Mouse (Mus musculus): ENCODE measurements around the gene Pogz. TPM values are rescaled to one million over a fixed set of nuclear protein-coding genes. Genes with fewer than 3 reads are reported as not detected.
A peak's percentile ranks its signal among the peaks of the same experiment; 100 is the strongest.
"Not testable (repeated sequence)": the region's sequence is repeated elsewhere in the genome, so short reads cannot be mapped to it uniquely, and the experiment has no call there.

The Pogz gene
- total and polyA plus RNA-seq, 3 experiments, result 19.6 to 147 (median 113) TPM

- no peaks in the 10 kb centered on the region for H3K27me3 ChIP-seq (ENCODE audit: insufficient read depth, low read length)
- ATAC-seq (ENCODE audit: extremely low read depth, insufficient number of reproducible peaks, low FRiP score, poor library complexity, severe bottlenecking), result no peak
- H3K9me3 ChIP-seq (replicated peaks), result no peaks in the 10 kb centered on the region
- DNase-seq (ENCODE audit: low spot score), result no peak
- peaks cover 77% of the 10 kb centered on the region for H3K4me1 ChIP-seq (ENCODE audit: insufficient read depth, low read depth, low read length)
- no peaks in the 10 kb centered on the region for H3K36me3 ChIP-seq (replicated peaks)
- no peak overlapping the region for H3K4me3 ChIP-seq (ENCODE audit: low read depth, low read length)
- no peak for TF ChIP-seq POLR2AphosphoS5 (IDR thresholded peaks at IDR 0.05; ENCODE audit: insufficient replicate concordance, low read depth, low read length)
- TF ChIP-seq GATA1 (IDR thresholded peaks at IDR 0.05; ENCODE audit: borderline replicate concordance, low read length), result no peak
- no peak for TF ChIP-seq GATA2 (IDR thresholded peaks at IDR 0.05; ENCODE audit: borderline replicate concordance, low read depth, low read length)
Observed at GRCm38 (mm10) chr3:94921104-94921503, 83.7 kb downstream of the Pogz start.

- Histone ChIP-seq H3K27me3 (ENCODE audit: insufficient read depth, low read length) (no peaks in the 10 kb centered on the region), H3K36me3 (replicated peaks) (no peaks in the 10 kb centered on the region), H3K4me3 (ENCODE audit: low read depth, low read length) (no peak overlapping the region), H3K4me1 (ENCODE audit: insufficient read depth, low read depth, low read length) (peaks cover 80% of the 10 kb centered on the region), H3K9me3 (replicated peaks) (no peaks in the 10 kb centered on the region)
- ATAC-seq (ENCODE audit: extremely low read depth, insufficient number of reproducible peaks, low FRiP score, poor library complexity, severe bottlenecking), result no peak
- no peak for DNase-seq (ENCODE audit: low spot score)
- no peak for TF ChIP-seq GATA2 (IDR thresholded peaks at IDR 0.05; ENCODE audit: borderline replicate concordance, low read depth, low read length)
Observed at GRCm38 (mm10) chr3:94922333-94922732, 85.0 kb downstream of the Pogz start.

- DNase-seq (ENCODE audit: low spot score) (no peak), ATAC-seq (ENCODE audit: extremely low read depth, insufficient number of reproducible peaks, low FRiP score, poor library complexity, severe bottlenecking) (no peak)
- Histone ChIP-seq H3K27me3 (ENCODE audit: insufficient read depth, low read length) (no peaks in the 10 kb centered on the region), H3K4me3 (ENCODE audit: low read depth, low read length) (no peak overlapping the region; the same call in 1 of the 2 replicates), H3K36me3 (replicated peaks) (no peaks in the 10 kb centered on the region), H3K4me1 (ENCODE audit: insufficient read depth, low read depth, low read length) (peaks cover 68% of the 10 kb centered on the region), H3K9me3 (replicated peaks) (no peaks in the 10 kb centered on the region)
- peak; percentile 67; the same call in 1 of the 2 replicates for TF ChIP-seq GATA2 (IDR thresholded peaks at IDR 0.05; ENCODE audit: borderline replicate concordance, low read depth, low read length)
- TF ChIP-seq TAL1 (conservative IDR thresholded peaks at IDR 0.05; ENCODE audit: low read depth, low read length), result no peak
Observed at GRCm38 (mm10) chr3:94924688-94925087, 87.3 kb downstream of the Pogz start.

- peaks cover 67% of the 10 kb centered on the region for H3K4me1 ChIP-seq (ENCODE audit: insufficient read depth, low read depth, low read length)
- H3K9me3 ChIP-seq (replicated peaks); H3K4me3 ChIP-seq (ENCODE audit: low read depth, low read length); DNase-seq (ENCODE audit: low spot score); H3K27me3 ChIP-seq (ENCODE audit: insufficient read depth, low read length); H3K36me3 ChIP-seq (replicated peaks): not testable (repeated sequence)
- peak; percentile 92 for ATAC-seq (ENCODE audit: extremely low read depth, insufficient number of reproducible peaks, low FRiP score, poor library complexity, severe bottlenecking)
- peak; percentile 68 for TF ChIP-seq TAL1 (conservative IDR thresholded peaks at IDR 0.05; ENCODE audit: low read depth, low read length)
Observed at GRCm38 (mm10) chr3:94926301-94926736, 89.0 kb downstream of the Pogz start.

GRCm38 (mm10) chr3:94928979-94929378 lies 91.6 kb downstream of the Pogz start:
- H3K9me3 ChIP-seq (replicated peaks); H3K27me3 ChIP-seq (ENCODE audit: insufficient read depth, low read length); H3K36me3 ChIP-seq (replicated peaks); DNase-seq (ENCODE audit: low spot score); H3K4me3 ChIP-seq (ENCODE audit: low read depth, low read length); ATAC-seq (ENCODE audit: extremely low read depth, insufficient number of reproducible peaks, low FRiP score, poor library complexity, severe bottlenecking): not testable (repeated sequence)
- H3K4me1 ChIP-seq (ENCODE audit: insufficient read depth, low read depth, low read length), result peaks cover 73% of the 10 kb centered on the region

- not testable (repeated sequence) for H3K4me3 ChIP-seq (ENCODE audit: low read depth, low read length); H3K36me3 ChIP-seq (replicated peaks); H3K9me3 ChIP-seq (replicated peaks); ATAC-seq (ENCODE audit: extremely low read depth, insufficient number of reproducible peaks, low FRiP score, poor library complexity, severe bottlenecking); DNase-seq (ENCODE audit: low spot score); H3K27me3 ChIP-seq (ENCODE audit: insufficient read depth, low read length)
- peaks cover 72% of the 10 kb centered on the region for H3K4me1 ChIP-seq (ENCODE audit: insufficient read depth, low read depth, low read length)
Observed at GRCm38 (mm10) chr3:94930386-94931266, 93.3 kb downstream of the Pogz start.

- not testable (repeated sequence) for H3K27me3 ChIP-seq (ENCODE audit: insufficient read depth, low read length); H3K36me3 ChIP-seq (replicated peaks); DNase-seq (ENCODE audit: low spot score); H3K9me3 ChIP-seq (replicated peaks)
- ATAC-seq (ENCODE audit: extremely low read depth, insufficient number of reproducible peaks, low FRiP score, poor library complexity, severe bottlenecking), result peak; percentile 38; the same call in 1 of the 2 replicates
- H3K4me1 ChIP-seq (ENCODE audit: insufficient read depth, low read depth, low read length), result peaks cover 74% of the 10 kb centered on the region
- H3K4me3 ChIP-seq (ENCODE audit: low read depth, low read length), result peak overlapping the region; percentile 33; the same call in 1 of the 2 replicates
Observed at GRCm38 (mm10) chr3:94931427-94932082, 94.2 kb downstream of the Pogz start.

Other genes with a start within 250 kb of the Pogz start
- not detected in 2 replicates for gene Gm10972, start 194.5 kb upstream of the Pogz start, total RNA-seq (2014; fragmentation: Nextera tagmentation)
- not detected in 2 replicates for gene Gm10972, start 194.5 kb upstream of the Pogz start, total RNA-seq (2017)
- gene Gm10972, start 194.5 kb upstream of the Pogz start, polyA plus RNA-seq (2012), result not detected in 2 replicates
- gene Tuft1, start 178.7 kb upstream of the Pogz start, total RNA-seq (2014; fragmentation: Nextera tagmentation), result 6.1 and 6.8 TPM in 2 replicates
- 14.7 and 15.7 TPM in 2 replicates for gene Tuft1, start 178.7 kb upstream of the Pogz start, total RNA-seq (2017)
- 4.1 and 4.5 TPM in 2 replicates for gene Tuft1, start 178.7 kb upstream of the Pogz start, polyA plus RNA-seq (2012)
- 7.9 and 11.2 TPM in 2 replicates for gene Selenbp2, start 144.0 kb upstream of the Pogz start, total RNA-seq (2014; fragmentation: Nextera tagmentation)
- gene Selenbp2, start 144.0 kb upstream of the Pogz start, total RNA-seq (2017), result 41.5 and 58.9 TPM in 2 replicates
- 3.2 and 3.5 TPM in 2 replicates for gene Selenbp2, start 144.0 kb upstream of the Pogz start, polyA plus RNA-seq (2012)
- gene Cgn, start 51.1 kb upstream of the Pogz start, total RNA-seq (2014; fragmentation: Nextera tagmentation), result not detected in 2 replicates
- gene Cgn, start 51.1 kb upstream of the Pogz start, total RNA-seq (2017), result 0.11 and 0.12 TPM in 2 replicates
- gene Cgn, start 51.1 kb upstream of the Pogz start, polyA plus RNA-seq (2012), result 0.01 TPM in 1 of 2 replicates, not detected in the other
- 185 and 255 TPM in 2 replicates for gene Psmb4, start 49.4 kb downstream of the Pogz start, total RNA-seq (2014; fragmentation: Nextera tagmentation)
- 408 and 449 TPM in 2 replicates for gene Psmb4, start 49.4 kb downstream of the Pogz start, total RNA-seq (2017)
- gene Psmb4, start 49.4 kb downstream of the Pogz start, polyA plus RNA-seq (2012), result 273 and 326 TPM in 2 replicates
- 110 and 119 TPM in 2 replicates for gene Selenbp1, start 95.5 kb downstream of the Pogz start, total RNA-seq (2014; fragmentation: Nextera tagmentation)
- gene Selenbp1, start 95.5 kb downstream of the Pogz start, total RNA-seq (2017), result 367 and 434 TPM in 2 replicates
- gene Selenbp1, start 95.5 kb downstream of the Pogz start, polyA plus RNA-seq (2012), result 39.8 and 133 TPM in 2 replicates
- gene Rfx5, start 116.5 kb downstream of the Pogz start, total RNA-seq (2014; fragmentation: Nextera tagmentation), result 27.8 and 36.2 TPM in 2 replicates
- gene Rfx5, start 116.5 kb downstream of the Pogz start, total RNA-seq (2017), result 21.8 and 24.3 TPM in 2 replicates
- gene Rfx5, start 116.5 kb downstream of the Pogz start, polyA plus RNA-seq (2012), result 9.6 and 11.7 TPM in 2 replicates
- gene Pi4kb, start 137.2 kb downstream of the Pogz start, total RNA-seq (2014; fragmentation: Nextera tagmentation), result 39.8 and 70.6 TPM in 2 replicates
- 36.8 and 37.4 TPM in 2 replicates for gene Pi4kb, start 137.2 kb downstream of the Pogz start, total RNA-seq (2017)
- gene Pi4kb, start 137.2 kb downstream of the Pogz start, polyA plus RNA-seq (2012), result 11.7 and 11.8 TPM in 2 replicates
- 44.7 and 52.9 TPM in 2 replicates for gene Zfp687, start 177.9 kb downstream of the Pogz start, total RNA-seq (2014; fragmentation: Nextera tagmentation)
- gene Zfp687, start 177.9 kb downstream of the Pogz start, total RNA-seq (2017), result 22.4 and 27.5 TPM in 2 replicates
- 64.0 and 72.5 TPM in 2 replicates for gene Zfp687, start 177.9 kb downstream of the Pogz start, polyA plus RNA-seq (2012)
- gene Psmd4, start 205.0 kb downstream of the Pogz start, total RNA-seq (2014; fragmentation: Nextera tagmentation), result 92.0 and 92.7 TPM in 2 replicates
- gene Psmd4, start 205.0 kb downstream of the Pogz start, total RNA-seq (2017), result 374 and 411 TPM in 2 replicates
- gene Psmd4, start 205.0 kb downstream of the Pogz start, polyA plus RNA-seq (2012), result 108 and 177 TPM in 2 replicates